Mouse (Mus musculus) kidney, adult 8-10 months (tissue): ENCODE measurements around the gene Olfr118.
"Not testable (repeated sequence)": the region's sequence is repeated elsewhere in the genome, so short reads cannot be mapped to it uniquely, and the experiment has no call there.

Source experiments
- DNase-seq, 2 experiments: peaks; one replicate each; pipeline ENCODE4 v3.0.0; 2022

Gene Olfr118

GRCm38 (mm10) chr17:37666688-37667087, at the start of gene Olfr118:
Olfr118 (plus strand) TSS chr17:37666988.
- no peak for DNase-seq

DNA sequence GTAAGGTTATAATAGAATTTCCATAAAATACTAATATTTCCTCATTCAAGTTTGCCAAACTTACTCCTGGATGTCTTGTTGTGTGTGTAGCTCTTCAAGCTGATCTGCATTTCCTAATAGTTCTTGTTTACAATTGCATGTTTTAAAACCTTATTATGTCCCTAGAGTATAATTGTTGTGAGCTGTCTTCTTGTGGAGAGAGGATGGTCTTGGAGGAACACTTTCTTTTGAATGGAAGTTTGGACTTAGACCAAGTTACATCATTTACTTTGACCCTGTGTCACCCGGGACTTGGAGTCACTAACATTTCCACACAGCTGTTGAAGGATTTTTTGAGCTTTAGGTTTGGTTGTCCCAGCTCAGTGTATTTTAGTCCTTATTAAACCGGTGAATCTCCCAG, 39.8 kb upstream of the Olfr118 start, which contains the start of the genes Olfr115 and Olfr116:
Gene Olfr115 (minus strand): TSS at position 101 of the 400 bp plus-strand sequence.
Gene Olfr116 (minus strand): TSS at position 191 of the 400 bp plus-strand sequence.
- no peak for DNase-seq

DNA sequence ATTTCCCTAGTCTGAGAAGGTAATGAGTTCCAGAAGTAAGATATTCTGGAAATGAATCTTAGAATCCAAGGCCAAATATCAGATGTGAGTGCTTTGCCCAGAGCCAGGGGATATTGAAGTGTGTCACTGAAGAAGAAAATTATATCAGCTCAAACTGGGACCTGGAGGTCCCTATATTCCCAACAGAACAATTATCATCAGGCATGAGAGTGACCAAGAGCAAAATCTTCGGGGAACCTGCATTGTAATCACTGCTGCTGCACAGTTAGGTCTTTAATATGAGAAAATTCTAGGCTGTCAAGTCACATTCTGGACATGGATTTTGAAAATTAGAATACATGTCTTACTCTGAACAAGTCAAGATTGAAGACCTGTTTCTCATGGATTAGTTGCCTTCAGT, 3.1 kb upstream of the Olfr118 start, which contains the start of gene Olfr117:
Gene Olfr117 (minus strand): TSS at position 101 of the 400 bp plus-strand sequence.
- no peak for DNase-seq

GRCm38 (mm10) chr17:37696264-37696663, 29.5 kb downstream of the Olfr118 start, which contains the start of gene Olfr119:
Olfr119 (plus strand) TSS chr17:37696564.
- DNase-seq = not testable (repeated sequence)

DNA sequence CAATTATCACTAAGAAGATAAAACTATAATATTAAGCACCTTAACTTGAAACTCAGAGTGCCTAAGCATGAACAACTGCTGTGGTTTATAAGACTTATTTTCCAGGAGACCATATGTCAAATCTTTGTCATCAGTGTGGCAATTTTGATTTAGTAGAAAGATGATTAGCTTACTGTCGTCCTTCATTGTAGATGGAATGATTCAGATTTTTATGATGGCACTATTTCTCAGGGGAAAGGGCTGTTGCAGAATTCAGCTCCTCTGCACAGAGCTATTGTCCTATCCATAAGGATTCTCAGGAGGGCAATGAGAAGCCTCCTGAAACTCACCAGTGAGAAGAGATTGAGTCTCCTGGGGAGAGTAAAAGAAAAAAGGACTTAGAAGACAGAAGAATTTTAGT, 54.7 kb downstream of the Olfr118 start, which contains the start of gene Olfr120:
Gene Olfr120 (plus strand): TSS at position 301 of the 400 bp plus-strand sequence.
- DNase-seq = no peak
